Comparison of ENCODE assay signal across 19 mouse cellular contexts in the genomic region with DNA sequence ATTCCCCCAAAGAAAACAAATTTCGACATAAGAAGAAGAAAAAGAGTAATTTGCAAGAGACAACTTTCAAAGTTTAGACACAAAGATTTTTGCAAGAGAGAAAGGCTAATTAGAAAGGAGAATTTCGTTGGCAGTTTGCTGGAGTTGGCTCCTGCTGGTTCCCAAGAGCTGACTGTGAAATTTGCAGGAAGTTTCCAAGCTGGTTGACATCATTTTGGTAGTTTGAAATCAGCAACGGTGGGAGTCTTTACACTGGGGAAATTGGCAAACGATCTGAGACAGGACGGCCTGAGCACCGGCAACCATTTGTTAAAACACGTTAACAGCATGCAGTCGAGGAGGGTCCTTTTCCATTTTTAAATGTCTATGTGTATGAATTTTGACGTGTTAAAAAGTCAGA.
A peak's percentile ranks its signal among the peaks of the same experiment; 100 is the strongest.
DNase-seq lines count a peak whose midpoint lies in the region; ATAC-seq lines count a peak whose summit lies in the region.
"Had no signal": no experiment of that assay in that cellular context is flagged by ENCODE, and none has a peak within 500 bp of the region (broad histone marks: within the 10 kb centered on the region; RNA-seq: fewer than 3 reads in every experiment).

No protein-coding gene starts in this region.

- no peak overlapping the region for H3K4me2 ChIP-seq in midbrain, embryonic 14.5 days (ENCODE audit: low read length)
- H3K4me2 ChIP-seq: heart, embryonic 15.5 days; hindbrain, embryonic 13.5 days; lung, embryonic 15.5 days had no signal

- no peaks in the 10 kb centered on the region for H3K36me3 ChIP-seq in midbrain, embryonic 14.5 days (ENCODE audit: control insufficient read depth, insufficient read depth, low read length)
- H3K36me3 ChIP-seq: heart, embryonic 15.5 days; hindbrain, embryonic 13.5 days; lung, embryonic 15.5 days; midbrain, embryonic 10.5 days had no signal

- no peak for ATAC-seq in midbrain, embryonic 14.5 days (ENCODE audit: low FRiP score, low TSS enrichment)
- ATAC-seq in megakaryocyte progenitor cell, adult 5-6 weeks (replicated peaks; ENCODE audit: poor library complexity), result no peak

- 68% methylated on average over 9 of the region's 9 CpGs for WGBS in midbrain, embryonic 14.5 days

- peak; percentile 33 for DNase-seq in gastrocnemius, adult 18-20 months (ENCODE audit: low spot score)
- DNase-seq in gastrocnemius, postnatal 36 days, result no peak
- DNase-seq in layer of hippocampus, adult 18-20 months (ENCODE audit: low spot score in 2 of 2), result peak; percentile 19 to 45
- no peak for DNase-seq in layer of hippocampus, postnatal 25 days (ENCODE audit: extremely low spot score in 1 of 2, low spot score in 1 of 2)
- DNase-seq in right cerebral cortex, adult 2 months (ENCODE audit: low spot score in 2 of 2), result peak; percentile 18 to 27
- no peak for DNase-seq in right cerebral cortex, postnatal 25 days
- DNase-seq in midbrain, embryonic 14.5 days, result no peak
- DNase-seq: adrenal gland, postnatal 36 days; cerebellum, adult 11-12 months; gastrocnemius, adult 2 months; kidney, adult 11 months; liver; thymus, postnatal 14 days had no signal

- intact Hi-C loops in gastrocnemius, postnatal 36 days (cut with DNase I), result no loop called here

- H3K27me3 ChIP-seq in midbrain, embryonic 14.5 days (ENCODE audit: control insufficient read depth, insufficient read depth, low read length), result no peaks in the 10 kb centered on the region
- H3K27me3 ChIP-seq: heart, embryonic 15.5 days; hindbrain, embryonic 13.5 days; lung, embryonic 15.5 days had no signal

- H3K9me3 ChIP-seq in midbrain, embryonic 14.5 days (ENCODE audit: control insufficient read depth, low read length), result no peaks in the 10 kb centered on the region
- H3K9me3 ChIP-seq: heart, embryonic 15.5 days; hindbrain, embryonic 13.5 days; lung, embryonic 15.5 days; midbrain, embryonic 10.5 days had no signal

- H3K27ac ChIP-seq in midbrain, embryonic 14.5 days (replicated peaks; ENCODE audit: low read depth, low read length), result no peak overlapping the region
- H3K27ac ChIP-seq: gastrocnemius, adult 2 months; heart, embryonic 15.5 days; hindbrain, embryonic 13.5 days; lung, embryonic 15.5 days; midbrain, embryonic 10.5 days had no signal

- H3K4me1 ChIP-seq in midbrain, embryonic 14.5 days (ENCODE audit: control insufficient read depth, insufficient read depth, low read length), result no peaks in the 10 kb centered on the region
- H3K4me1 ChIP-seq: hindbrain, embryonic 13.5 days had no signal

- no peak overlapping the region for H3K9ac ChIP-seq in midbrain, embryonic 14.5 days (replicated peaks; ENCODE audit: low read length)
- H3K9ac ChIP-seq: heart, embryonic 15.5 days; hindbrain, embryonic 13.5 days; lung, embryonic 15.5 days had no signal

- H3K4me3 ChIP-seq in midbrain, embryonic 14.5 days (replicated peaks; ENCODE audit: low read depth, low read length), result no peak overlapping the region
- H3K4me3 ChIP-seq: gastrocnemius, adult 2 months; heart, embryonic 15.5 days; hindbrain, embryonic 13.5 days; lung, embryonic 15.5 days; midbrain, embryonic 10.5 days; myocyte had no signal

Comparison
In these comparisons a context has a peak if more than half of its experiments do, and no peak if none do; other contexts are left out.
1. DNase-seq: peak in gastrocnemius, adult 18-20 months (single experiment), layer of hippocampus, adult 18-20 months (2 of 2) and right cerebral cortex, adult 2 months (2 of 2); none in gastrocnemius, postnatal 36 days (0 of 2), layer of hippocampus, postnatal 25 days (0 of 2), right cerebral cortex, postnatal 25 days (single experiment) and midbrain, embryonic 14.5 days (single experiment).